Mouse (Mus musculus) left cerebral cortex, postnatal 36 days (tissue): Measurements from ENCODE around the gene Lrp4. TPM values are rescaled to one million over a fixed set of nuclear protein-coding genes. Genes with fewer than 3 reads are reported as not detected.

Experiments used
- DNase-seq, 2 experiments: peaks; one replicate each; pipeline ENCODE4 v3.0.0; 2021 to 2022; ENCODE audit warnings: low spot score in 2 of 2, mixed read lengths in 1 of 2
- intact Hi-C: fragments of 180-260 bp; cut with DNase I; formaldehyde crosslinking; loops from one replicate; pipeline ENCODE4 v1.15.1; 2025
- total RNA-seq, 2 experiments: library from RNA; stranded (reverse); gene quantifications; 2 replicates each; pipeline ENCODE4 v1.2.3; 2021

Lrp4 gene
- total RNA-seq, 2 experiments from 2014 or later: 24.7 to 29.6 TPM

DNA sequence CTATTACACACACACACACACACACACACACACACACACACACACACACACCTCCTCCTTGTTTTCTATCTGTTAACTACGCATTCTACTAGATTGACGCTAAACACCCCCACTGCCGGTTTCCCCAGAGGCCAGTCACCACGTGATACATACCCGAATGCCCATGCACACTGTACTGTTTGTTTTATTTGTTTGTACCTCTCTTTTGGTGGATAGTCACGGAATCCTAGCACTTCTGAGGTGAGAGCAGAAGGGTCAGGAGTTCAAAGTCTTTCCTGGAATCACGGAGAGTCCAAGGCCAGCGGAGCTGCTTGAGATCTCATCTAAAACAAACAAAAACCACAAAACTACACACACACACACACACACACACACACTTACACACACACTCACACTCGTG is 7.0 kb upstream of the Lrp4 start:
- no peak for DNase-seq
- intact Hi-C loops: no loop called here

DNA sequence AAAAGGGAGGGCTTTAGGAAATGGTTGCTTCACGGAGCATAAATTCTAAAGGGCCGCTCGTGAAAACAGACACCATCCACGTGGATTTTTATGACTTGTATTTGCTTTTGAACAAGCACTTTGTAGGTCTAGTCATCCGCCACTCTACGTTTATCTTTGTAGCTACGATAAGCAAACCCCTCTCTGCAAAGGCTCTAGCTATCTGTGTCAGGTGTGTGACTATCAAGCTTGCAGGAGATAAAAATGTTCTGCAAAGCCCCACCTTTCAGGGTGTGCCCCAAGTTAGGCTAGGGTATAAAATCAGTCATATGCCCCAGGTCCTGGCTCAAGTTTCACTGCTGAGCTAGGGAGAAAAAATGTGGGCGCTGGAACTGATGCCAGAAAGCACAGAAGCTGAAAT is 4.7 kb upstream of the Lrp4 start:
- intact Hi-C loops: no loop called here
- DNase-seq: no peak

DNA sequence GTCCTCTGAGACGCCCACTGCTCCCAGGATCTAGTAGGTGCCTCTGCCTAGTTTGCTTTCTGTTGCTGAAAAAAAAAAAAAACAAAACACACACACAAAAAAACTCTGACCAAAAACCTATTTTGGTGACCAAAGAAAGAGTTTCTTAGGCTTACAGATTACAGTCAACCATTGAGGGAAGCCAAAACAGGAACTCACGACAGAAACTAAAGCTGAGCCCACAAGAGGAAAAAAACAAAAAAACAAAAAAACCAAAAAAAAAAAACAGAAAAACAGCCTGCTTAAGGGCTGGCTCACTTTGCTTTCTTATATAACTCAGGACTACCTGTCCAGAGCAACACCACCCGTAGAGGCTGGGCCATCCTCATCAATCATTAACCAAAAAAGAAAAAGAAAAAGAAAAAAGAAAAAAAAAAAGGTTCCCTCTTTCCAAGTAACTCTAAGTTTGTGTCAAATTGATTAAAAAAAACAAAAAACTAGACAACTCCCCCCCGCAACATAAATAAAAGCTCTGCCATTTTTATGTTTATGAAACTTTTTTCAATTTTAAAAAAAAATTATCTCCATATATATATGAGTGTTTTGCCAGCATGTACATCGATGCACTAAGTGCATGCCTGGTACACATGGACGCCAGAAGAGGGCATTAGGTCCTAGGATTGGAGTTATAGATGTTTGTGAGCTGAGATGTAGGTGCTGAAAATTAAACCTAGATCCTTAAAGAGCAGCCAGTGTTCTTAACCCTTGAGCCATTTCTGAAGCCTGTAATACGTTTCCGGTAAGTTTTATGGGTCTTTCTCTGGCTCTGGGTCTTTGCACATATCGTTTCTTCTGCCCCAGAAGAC is 3.9 kb upstream of the Lrp4 start:
- intact Hi-C loops: no loop called here

DNA sequence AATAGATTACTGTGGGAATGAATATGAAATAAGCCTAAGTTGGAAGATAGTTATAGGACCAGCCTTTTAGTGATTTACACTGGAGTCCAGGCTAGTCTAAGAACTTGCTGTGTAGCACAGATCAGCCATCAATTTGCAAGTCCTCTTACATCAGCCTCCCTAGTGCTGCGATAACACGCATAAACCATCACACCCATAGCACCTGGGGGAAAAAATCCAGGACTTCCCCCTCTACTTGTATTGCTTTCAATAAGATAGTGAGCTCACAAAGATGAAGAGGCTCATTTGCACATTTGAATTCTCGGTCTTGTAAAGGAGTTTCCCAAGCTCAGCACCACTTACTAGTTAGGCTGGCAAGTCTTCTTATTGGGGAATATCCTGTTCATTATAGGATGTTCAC is 2.9 kb upstream of the Lrp4 start:
- no peak for DNase-seq

More for the DNA sequence above, 3.9 kb upstream of the Lrp4 start:
- no peak for DNase-seq

DNA sequence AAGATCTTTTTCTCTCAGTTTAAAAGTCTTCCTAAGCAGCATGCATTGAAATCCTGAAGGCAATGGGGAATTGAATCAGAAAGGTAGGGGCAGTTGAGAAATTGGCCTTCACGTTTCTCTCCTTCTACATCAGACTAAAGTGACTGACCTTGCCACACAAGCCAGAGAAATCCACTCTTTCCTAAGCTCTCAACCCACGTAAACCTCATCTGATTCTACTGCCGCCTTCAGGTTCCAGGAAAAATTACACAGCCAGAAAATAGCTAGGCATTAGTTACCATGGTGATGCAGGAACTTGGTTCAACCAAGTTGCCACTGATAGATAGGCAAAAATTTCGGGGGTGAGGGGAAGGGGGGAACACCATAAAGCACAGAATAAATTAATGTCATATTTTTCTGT is 1.5 kb upstream of the Lrp4 start:
- DNase-seq: no peak
- intact Hi-C loops: no loop called here

More for the DNA sequence above, 2.9 kb upstream of the Lrp4 start:
- intact Hi-C loops: no loop called here

DNA sequence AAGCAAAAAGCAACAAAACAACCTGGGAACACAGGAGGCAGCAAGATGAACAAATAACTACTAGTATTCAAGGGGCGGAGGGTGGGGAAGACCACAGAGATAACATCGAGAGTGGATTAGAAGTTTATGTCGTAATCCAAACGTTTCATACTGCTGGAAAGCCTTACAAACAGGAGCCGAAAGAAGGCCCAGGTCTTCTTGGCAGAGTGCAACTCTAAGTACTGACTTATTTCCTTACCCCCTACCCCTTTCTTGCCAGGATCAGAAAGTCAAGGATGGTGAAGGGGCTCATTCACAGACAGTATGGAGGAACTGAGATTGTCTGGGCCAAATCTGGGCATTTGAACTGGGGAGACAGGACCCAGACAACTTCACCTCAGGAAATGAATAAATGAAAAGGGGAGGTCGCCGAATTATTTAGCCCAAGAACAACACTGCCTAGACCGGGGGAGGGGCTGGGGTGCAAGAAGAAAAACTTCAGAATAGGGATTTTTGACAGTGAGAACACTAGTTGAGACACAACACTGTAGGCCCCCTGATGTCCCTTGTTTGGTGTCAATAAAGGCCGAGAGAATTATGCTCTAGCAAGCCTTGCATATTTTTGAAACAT is 715 bp upstream of the Lrp4 start:
- DNase-seq: no peak
- intact Hi-C loops: no loop called here

DNA sequence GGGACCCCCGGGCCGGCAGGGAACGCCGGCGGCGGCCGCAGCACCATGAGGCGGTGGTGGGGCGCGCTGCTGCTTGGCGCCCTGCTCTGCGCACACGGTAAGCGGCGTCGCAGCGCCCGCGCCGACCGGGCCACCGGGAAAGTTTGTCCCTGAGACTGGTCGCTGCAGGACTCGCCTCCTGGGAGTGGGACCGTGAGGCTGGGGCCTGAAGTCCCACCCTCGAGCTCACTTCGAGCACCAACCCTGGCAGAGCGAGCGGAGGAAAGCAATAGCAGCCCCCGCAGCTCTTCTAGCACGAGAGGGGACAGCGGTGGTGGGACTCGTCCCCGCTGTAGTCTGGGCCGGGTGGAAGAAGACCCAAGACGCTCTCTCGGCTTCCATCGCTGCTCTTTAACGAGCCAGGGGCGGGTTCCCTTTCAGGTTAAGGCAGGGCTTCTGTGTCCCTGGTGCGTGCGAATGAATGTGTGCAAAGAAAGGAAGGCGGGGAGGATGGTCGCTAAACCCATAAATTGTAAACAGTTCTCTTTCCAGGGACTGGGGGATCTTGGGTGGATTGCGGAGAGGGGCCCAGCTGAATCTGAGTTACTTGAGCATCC is 443 bp downstream of the Lrp4 start:
- intact Hi-C loops: no loop called here
- no peak for DNase-seq

DNA sequence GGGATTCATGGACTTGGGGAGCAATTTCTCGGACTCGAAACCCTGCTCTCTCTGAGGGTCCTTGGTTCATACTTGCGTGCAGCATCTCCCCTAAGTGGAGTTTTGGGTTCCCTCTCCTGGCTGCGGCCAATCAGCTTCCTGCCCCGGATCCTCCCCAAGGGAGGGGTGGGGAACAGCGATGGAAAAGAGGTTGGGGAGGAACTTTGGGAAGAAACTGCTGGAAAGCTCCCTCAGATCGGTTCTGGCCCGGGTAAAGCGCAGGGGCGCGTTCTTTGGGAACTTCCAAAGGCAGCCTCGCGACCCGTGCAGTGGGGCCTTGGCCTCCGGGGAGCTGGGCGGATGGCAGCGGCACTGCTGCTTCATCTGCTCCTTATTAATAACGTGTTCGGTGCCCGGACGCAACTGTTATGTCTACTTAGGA is 951 bp downstream of the Lrp4 start:
- DNase-seq: peak; percentile 43 to 48
- intact Hi-C loops: no loop called here

DNA sequence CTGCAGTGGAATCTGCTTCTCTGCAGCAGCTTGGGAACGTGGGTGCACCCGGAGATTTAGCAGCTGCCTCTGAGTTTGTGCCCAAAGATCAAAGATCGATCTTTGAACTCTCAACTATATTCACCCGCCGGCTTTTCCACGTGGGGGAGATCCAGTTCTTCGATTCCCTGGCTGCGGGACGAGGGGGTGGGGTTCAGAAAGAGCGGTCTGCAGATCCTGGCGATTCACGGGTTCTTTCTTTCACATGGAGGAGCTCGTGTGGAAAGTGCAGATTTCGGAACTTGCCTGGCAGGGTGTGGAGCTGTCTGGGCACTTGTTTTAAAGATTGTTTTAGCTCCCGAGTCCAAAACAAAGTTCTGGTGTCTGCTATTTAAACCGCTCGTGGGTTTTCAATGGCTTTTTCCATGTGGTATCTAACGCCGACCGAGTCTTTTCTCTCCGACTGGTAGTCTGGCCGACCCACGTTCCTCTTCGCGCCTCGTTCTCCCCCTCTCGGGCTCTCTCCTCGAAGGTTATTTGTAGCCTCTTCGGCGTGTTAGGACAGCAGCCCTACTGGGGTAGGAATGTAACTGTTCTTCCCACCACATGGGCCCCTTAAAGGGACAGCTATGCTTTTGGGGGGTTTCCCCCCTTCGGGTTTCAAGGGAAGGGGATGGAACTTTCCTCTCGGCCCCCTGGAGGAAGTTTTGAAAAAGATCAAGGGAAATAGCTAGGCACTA is 1.5 kb downstream of the Lrp4 start:
- DNase-seq: peak; percentile 49 to 57
- intact Hi-C loops: no loop called here

DNA sequence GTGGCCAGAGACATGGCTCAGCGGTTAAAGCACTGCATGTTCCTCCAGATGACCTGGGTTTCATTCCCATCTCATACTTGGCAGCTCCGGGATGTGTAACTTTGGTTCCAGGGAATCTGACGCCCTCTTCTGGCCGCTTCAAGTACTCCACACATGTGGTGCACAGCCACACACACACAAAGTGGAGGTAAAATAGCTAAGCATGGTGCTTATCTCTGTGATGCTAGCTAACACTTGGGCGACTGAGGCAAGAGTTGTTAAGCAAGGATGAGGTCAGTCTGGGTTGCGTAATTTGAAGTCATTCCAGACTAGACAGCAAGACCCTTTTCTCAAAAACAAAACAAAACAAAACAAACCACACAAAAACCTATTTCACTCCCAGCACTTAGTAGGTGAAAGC is 2.8 kb downstream of the Lrp4 start:
- DNase-seq: no peak
- intact Hi-C loops: no loop called here

DNA sequence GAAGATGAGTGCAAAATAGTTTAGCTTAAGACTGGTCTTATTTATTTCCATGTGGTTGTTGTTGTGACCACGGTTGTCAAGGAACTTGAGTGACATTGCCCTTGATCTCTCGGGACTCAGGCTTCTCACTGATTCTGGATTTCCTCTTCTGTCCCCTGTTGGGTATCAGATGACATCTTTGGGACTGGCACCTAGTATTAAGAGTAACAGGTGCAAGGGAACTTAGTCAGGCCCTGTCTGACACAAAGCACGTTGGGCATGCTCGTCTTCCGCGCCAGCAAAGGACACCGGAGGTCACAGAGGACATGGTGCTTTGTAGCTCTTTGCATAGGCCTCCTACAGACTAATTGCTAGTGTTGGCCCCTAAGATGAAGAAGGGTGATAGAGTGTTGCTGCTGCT is 3.5 kb downstream of the Lrp4 start:
- DNase-seq: no peak
- intact Hi-C loops: no loop called here

DNA sequence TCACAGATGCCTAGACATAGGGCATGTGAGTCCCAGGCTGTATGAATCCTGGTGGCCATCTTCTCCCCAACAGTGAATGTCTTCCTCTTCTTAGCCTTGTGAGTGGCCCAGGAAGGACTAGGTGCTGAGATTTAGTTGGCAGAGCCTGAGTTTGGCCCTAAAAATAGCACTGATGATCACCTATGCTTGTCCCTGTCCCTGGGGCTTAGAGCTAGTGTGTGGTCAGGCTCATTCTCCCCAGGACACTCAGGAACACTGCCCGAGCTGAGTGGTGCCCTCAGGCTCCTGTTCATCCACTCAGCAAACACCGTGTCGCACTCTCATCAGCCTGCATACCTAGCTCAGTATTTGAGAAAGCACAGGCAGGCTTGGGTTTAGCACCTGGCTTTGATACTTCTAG is 4.0 kb downstream of the Lrp4 start:
- no peak for DNase-seq
- intact Hi-C loops: no loop called here

DNA sequence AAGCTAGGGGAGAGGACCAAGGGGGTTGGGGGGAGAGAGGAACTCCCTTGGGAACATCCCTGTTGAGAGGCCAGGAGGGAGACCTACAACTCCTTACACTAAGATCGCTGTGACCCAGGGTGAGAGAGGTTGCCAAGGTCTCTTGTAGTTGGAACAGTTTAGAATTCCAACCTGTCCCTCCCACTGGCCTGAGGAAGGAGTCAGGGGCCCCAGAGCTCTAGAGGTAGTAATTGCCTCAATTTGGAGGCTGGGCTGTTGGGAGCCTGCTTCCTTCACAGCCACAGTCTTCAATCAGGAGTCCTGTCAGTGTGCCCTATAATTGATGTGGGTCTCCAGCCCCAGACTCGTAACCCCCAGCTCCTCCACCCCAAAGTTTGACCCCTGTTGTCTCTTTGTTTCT is 4.9 kb downstream of the Lrp4 start:
- intact Hi-C loops: no loop called here
- DNase-seq: no peak

DNA sequence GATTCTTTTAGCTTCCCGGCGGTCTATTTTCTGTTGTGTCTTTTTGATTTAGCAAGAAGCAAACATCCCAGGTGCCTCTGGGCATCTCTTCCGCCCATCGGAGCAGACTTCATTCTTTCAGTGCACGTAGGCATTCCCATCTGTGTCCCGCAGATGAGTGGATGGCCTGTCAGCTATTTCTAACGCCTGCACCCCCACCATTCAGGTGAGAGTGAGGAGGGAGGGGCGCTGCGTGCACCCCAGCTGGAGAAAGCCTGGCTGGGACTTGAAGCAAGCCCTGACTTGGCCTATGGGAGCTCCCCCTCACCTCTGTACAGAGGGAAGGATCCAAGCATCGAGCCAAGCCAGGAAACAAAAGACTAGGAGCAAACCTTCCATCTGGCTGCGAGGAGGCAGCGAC is 5.4 kb downstream of the Lrp4 start:
- no peak for DNase-seq
- intact Hi-C loops: no loop called here

DNA sequence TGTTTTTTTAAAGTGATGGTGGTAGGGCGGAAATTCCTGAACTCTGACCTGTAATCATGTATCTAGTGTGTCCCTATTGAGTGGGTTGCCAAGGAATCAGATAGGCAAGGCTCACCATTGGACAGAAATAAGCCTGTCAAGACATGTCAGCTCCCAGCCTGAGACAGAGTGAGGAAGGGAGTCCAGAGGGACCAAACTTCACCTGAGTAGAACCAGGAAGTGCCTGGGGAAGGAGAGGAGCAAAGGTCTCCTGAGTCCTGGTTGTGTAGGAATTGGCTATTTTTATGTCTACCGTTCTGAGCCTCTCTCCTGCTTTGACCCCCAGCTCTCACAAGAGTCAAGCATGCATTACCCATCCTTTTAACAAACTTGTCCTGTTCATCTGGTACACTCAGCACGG is 8.6 kb downstream of the Lrp4 start:
- intact Hi-C loops: no loop called here
- DNase-seq: no peak

DNA sequence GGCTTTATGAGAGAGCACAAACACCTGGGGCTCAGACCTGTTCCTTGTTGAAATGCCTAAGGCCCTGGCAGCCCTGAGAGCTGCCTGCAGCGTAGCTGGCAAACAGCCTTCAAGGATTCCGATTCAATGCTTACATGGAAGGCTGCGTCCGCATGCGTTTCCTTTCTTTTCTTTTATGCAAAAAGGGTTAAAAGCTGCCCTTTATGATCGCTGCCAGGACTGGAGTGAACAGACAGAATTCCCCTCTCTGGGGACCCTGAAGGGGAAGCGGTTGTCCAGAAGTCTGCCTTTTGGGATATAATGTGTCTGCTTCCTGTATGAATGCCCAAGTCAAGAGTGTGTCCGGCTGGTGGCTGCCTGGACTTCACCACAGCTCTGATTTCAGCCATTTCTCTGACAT is 10.3 kb downstream of the Lrp4 start:
- DNase-seq: no peak
- intact Hi-C loops: no loop called here

DNA sequence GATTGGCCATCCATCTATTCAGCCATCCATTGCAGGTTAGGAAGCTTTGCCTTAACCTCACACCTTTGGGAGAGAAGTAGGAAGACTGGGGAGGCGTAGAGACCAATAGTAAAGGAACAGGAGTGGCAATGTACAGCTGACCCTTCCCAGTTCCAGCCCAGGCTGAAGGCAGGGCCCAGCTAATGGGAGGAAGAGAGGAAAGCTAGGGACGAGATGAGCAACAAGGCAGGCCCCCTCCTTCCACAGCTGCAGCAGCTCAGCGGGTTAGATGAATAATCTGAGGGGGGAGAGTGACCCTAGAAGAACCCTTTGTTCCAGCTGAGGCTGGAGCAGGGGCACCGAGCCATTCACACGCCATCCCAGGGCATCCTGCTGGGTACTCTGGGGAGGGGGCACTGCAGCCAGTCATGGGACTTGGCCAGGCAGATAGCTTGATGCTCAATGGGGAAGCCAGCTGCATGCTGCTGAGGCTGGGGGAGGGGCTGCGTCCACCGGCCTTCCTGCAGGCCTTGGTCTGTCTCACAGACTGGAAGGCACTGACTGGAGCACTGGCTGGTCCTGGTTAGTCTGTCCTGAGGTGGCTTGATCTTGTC is 12.8 kb downstream of the Lrp4 start:
- intact Hi-C loops: no loop called here
- peak; percentile 25 to 42 for DNase-seq

DNA sequence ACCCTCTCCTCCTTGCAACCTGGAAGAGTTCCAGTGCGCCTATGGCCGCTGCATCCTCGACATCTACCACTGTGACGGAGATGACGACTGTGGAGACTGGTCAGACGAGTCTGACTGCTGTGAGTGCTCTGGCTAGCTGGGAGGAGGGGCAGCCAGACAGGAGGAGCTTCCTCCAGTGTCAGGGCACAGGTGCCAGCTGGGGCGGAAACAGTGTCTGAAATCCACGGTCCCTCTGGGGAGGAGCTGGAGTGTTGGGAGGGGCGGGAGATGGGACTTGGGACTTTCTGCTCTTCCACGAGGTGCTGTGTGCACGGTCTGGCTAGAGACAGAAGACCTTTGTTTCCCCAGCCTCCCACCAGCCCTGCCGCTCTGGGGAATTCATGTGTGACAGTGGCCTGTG is 17.0 kb downstream of the Lrp4 start:
- intact Hi-C loops: no loop called here
- DNase-seq: no peak

DNA sequence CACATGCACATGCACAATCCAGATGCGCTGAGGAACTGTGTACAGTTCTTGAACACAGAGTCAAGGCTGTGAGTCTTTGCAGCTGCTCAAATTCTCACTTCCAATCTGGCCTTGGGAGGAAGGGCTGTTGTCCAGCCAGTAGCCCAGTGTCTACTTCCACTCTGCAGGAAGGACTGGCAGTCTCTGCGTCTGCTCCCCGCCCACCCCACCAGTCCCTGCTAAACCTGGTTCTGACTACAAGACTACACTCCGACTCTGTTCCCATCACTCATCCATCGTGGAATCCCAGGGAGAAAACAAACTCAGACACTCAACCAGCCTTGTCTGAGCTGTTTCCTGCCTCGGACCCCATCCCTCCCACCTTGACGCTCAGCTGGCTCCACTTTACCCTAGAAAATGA is 18.5 kb downstream of the Lrp4 start:
- intact Hi-C loops: no loop called here
- DNase-seq: no peak

DNA sequence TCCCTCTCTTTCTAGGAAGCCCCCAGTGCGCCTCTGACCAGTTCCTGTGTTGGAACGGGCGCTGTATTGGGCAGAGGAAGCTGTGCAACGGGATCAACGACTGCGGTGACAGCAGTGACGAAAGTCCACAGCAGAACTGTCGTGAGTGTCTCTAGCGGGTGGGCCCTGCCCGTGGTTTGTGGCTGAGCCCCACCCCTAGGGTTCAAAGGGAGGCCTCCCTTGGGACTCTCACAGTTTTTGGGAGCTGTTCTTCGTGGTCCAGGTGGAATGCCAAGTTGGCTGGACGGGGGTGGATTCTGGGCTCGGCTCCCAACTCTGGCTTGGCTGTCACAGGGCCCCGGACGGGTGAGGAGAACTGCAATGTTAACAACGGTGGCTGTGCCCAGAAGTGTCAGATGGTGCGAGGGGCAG is 18.9 kb downstream of the Lrp4 start:
- DNase-seq: peak in 1 of 2 experiments; percentile 25

More for the DNA sequence above, 18.9 kb downstream of the Lrp4 start:
- intact Hi-C loops: no loop called here
